Mouse (Mus musculus) kidney, postnatal 36 days (tissue): ENCODE data around the gene Spon1.

Experiments
- DNase-seq, 2 experiments: peaks; one replicate each; pipeline ENCODE4 v3.0.0; 2021 to 2022; ENCODE audit warnings: mixed read lengths in 2 of 2

The Spon1 gene

GRCm38 (mm10) chr7:114065407-114066185, 299.8 kb downstream of the Spon1 start:
- DNase-seq = no peak

GRCm38 (mm10) chr7:114066529-114067178, 300.9 kb downstream of the Spon1 start:
- peak; percentile 92 to 93 for DNase-seq

DNA sequence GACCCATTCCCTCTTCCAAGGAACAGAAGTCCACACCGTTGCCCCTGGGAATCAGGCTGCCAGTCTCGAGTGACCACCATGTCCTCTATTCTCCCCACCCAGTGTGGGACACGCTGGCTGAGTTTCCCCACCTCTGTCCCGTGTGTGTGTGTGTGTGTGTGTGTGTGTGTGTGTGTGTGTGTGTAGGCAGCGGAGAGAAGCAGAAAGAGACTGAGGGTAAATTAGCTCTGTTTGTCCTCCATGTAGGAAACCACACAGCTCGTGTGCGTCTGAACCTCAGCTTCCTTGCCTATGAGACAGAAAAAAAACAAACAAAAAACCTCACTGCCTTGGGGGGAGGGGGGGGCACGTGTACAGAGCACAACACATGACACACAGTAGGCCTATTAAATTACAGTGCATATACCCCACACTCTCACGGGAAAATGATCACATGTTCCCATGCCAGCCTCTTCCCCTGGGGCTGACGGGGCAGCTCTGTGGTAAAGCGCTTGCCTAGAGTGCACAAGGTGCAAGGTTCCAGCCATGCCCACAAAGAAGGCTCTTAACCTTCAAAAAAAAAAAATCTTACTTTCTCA, 303.2 kb downstream of the Spon1 start:
- DNase-seq = peak in 1 of 2 experiments; percentile 37

GRCm38 (mm10) chr7:114069726-114070457, 304.1 kb downstream of the Spon1 start:
- no peak for DNase-seq

DNA sequence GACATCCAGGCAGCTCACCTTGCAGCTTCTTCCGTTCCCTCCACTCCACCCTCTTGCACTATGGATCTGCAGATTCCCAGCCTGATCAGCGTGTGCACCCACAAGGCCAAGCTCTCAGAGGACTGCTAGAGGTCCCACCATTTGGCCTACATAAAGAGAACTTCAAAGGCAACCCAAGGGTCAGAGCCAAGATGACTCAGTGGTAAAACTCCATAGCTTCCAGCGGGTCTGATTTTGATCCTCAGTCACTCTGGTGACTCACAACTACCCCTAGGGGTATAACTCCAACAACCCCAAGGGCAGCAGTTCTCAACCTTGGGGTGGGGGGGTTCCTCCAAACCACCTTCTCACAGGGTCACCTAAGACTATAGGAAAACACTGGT, 304.7 kb downstream of the Spon1 start:
- no peak for DNase-seq

DNA sequence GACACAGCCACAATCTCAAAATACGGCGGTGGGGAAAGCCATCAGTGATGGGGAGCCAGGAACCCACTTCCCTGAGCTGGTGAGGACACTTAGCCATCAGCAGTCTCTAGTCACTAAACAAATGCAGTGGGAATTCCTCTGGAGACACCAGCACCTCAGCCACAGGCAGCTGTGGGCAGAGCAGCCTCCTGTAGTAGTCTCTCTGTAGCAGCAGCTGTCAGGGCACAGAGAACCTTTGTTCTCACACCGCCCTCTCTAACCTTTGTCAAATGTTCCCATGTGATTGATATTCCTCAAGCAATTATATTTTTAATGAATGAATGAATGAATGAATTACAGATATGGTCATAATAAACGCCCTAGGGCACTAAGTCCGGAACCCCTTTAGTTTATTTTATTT, 305.6 kb downstream of the Spon1 start:
- no peak for DNase-seq

DNA sequence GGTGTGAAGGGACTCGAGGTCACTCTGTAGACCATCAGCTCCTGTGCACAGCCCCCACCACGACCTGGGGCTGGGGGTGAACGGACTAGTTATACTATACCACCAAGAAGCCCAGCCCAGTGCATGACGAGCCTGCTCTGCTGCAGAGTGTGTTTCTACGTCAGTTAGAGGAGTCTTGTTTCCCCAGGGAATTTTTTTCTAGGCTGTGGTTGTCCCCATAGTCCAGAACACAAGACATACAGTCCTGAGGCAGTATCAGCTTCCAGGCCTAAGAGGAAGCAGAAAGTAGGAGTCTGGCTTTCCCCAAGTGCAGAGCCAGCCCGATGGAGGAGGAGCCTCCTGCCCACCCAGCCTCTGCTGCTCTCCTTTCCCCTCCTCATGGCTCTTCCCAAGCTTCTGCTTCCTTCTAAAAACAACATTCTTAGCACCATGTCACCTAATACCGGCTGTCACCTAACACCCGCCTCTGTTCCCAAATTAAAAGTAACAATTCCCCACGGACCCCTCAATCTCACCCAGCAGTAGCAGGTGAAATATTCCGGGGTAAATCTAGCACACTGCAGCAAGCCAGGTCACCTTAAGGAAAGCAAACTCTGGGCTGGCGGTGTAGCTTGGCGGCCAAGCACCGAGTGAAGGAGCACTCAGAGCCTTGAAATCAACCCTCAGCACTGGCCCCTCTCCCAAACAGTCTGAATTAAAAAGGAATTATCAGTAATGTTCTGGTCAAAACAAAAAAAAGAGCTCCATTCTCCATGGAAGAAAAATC, 306.2 kb downstream of the Spon1 start:
- DNase-seq = no peak

DNA sequence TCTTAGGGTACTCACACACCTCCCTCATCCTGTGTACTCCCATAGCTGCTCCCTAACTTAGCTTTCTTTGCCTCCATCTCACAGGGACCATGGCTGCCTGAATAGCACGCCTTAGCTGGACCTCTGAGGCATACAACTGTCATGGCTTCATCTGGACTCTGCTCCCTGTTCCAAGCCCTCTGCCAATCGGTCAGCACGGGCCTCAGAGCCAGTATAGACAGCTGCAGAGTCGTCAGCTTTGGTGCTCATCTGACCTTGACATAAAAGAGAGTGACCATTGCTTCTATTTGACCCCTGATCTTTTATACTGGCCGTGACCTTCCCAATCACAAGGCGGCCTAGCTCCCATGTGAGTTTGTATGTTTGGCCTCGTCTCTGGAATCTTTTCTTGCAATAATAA, 308.3 kb downstream of the Spon1 start:
- DNase-seq = peak; percentile 54 to 55

DNA sequence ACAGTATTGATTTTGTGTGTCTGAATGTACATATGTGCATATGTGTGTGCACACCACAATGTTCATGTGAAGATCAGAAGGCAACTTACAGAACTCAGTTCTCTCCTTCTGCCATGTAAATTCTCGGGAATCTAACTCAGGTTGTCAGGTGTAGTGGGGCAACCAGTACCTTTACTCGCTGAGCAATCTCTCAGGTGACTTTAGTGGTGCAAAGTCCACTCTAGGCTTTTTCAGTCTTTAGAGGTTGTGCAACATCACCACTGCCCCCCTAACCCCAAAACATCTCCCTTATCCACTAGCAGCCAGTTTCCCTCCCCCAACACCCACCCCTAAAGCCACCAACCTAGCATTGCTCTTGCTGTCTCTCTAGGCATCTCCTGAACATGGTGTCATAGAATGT, 308.8 kb downstream of the Spon1 start:
- DNase-seq = peak in 1 of 2 experiments; percentile 42

- no peak for DNase-seq
These were observed 313.5 kb downstream of the Spon1 start for GRCm38 (mm10) chr7:114079343-114079742.

- DNase-seq = no peak
These were observed 314.5 kb downstream of the Spon1 start for GRCm38 (mm10) chr7:114080250-114080649.

- no peak for DNase-seq
These were observed 316.0 kb downstream of the Spon1 start for GRCm38 (mm10) chr7:114081633-114082420.

GRCm38 (mm10) chr7:114083088-114083487, 317.3 kb downstream of the Spon1 start:
- no peak for DNase-seq

GRCm38 (mm10) chr7:114083760-114084159, 318.0 kb downstream of the Spon1 start:
- DNase-seq = no peak

DNA sequence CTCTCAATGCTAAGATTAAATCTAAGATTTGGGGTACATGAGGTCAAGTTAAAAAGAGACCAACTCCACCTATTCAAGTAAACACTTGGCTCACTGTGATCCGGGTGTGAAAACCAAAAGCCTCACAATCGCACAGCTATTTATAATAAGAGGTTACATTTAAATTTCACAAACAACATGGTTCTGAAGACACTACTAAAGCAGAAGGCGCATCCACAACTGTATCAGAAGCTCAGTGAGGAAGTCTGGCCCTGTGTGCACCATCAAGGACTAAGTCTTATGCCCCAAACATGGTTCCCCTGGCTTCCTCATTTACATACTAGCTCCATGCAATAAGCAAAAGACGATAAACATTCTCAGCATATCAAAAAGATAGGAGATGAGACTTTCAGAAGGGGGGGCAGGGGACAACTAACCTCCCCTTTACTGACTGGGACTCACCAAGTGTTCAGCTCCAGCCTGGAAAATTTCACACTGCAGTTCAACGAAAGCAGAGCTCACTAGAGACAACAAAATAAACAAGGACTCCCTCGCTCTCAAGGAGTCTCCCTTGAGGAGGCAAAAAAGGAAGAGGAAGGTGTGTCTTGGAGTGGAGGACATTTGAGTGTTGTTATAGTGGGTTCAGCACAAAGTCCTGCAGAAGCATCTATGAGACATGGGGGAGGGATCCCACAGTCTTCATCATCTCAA, 320.4 kb downstream of the Spon1 start:
- no peak for DNase-seq

DNA sequence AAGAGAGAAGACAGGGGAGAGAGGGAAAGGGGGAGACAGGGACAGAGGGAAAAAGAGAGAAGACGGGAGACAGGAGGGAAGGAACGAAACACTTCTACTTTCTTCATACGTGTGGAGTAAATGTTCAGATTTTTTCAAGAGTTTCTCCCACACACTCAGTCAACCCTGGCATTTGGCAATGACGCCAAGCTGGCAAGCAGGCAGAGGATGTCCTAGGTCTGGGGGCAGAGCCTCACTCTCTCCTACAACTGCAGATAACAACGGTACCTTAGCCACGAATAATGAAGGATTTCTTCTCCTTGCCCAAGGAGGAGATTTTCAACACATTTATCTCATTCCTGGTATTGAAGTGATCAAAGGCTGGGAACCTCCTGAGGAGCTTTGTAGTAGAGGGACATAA, 321.5 kb downstream of the Spon1 start:
- peak in 1 of 2 experiments; percentile 52 for DNase-seq

DNA sequence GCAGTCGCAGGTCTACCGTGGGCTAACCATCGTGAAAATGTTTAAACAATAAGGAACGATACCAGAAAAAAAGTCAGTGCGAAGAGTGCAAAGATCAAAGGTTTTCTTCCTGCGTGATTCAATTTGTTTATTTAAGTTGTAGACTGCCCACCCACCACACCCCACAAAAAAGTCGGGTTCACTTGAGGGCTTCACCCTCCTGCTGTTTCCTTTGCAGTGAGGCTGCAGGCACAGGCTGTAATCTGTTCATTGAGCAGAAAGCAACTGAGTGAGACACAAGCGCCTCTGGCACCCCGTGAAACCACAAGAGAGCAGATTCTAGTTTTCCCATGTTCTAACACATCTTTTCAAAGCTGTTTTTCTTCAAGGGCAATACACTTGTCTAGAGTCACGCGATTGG, 322.2 kb downstream of the Spon1 start:
- DNase-seq = no peak

- DNase-seq = no peak
These were observed 323.1 kb downstream of the Spon1 start for GRCm38 (mm10) chr7:114088918-114089317.

DNA sequence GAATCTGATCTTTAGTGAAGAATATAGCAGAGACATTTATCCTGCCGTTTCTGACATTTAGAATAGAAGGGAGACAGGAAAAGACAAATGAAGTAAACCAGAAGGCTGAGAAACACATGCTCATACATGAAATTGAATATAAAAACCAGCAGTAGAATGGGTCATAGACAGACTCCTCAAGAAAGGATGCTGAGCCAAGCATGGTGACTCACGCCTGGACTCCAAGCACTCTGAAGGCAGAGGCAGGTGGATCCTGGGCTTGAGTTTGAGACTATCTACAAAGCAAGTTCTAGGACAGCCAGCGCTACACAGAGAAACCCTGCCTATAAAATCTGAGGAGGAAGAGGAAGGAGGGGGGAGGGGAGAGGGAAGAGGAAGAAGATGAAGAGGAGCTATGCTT, 324.4 kb downstream of the Spon1 start:
- no peak for DNase-seq

DNA sequence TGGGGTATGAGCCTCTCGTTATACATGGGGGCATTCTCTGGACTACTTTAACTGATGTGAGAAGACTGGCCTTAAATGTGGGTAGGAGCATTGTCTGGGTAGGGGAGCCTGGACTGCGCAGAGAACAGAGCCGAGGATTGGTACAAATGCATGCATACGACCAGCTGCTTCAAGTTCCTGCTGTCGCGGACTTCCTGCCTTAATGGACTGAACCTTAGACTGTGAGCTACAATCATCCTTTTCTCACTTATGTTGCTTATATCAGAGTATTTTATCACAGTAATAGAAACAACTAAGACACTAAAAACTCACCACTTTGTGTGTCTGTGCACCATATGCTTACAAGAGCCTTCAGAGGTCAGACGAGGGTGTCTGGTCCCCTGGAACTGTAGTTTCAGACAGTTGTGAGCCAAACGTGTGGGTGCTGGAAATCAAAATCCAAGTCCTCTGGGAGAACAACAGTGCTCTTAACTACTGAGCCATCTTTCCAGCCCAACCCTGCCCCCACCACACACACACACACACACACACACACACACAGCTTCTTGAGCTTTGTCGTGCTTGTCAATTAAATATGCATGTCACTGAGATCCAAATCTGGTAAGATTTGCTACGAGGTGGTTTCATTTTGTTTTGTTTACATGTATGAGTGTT, 325.2 kb downstream of the Spon1 start:
- DNase-seq = no peak
